Mouse (Mus musculus): ENCODE measurements around the gene Prss2. TPM values are rescaled to one million over a fixed set of nuclear protein-coding genes. Genes with fewer than 3 reads are reported as not detected.
"Not testable (repeated sequence)": the region's sequence is repeated elsewhere in the genome, so short reads cannot be mapped to it uniquely, and the experiment has no call there.

Gene Prss2
- polyA plus RNA-seq (2015; fragmentation: Nextera tagmentation; extraction: Ambion mirVana) = not detected in 2 replicates

GRCm38 (mm10) chr6:41521487-41521886 is at the start of gene Prss2:
Gene Prss2, plus strand, starts transcription at chr6:41521787.
- no peak for ATAC-seq (ENCODE audit: low FRiP score)
- WGBS = 90% methylated on average over 1 of the region's 1 CpGs

GRCm38 (mm10) chr6:41499374-41499773 is 22.2 kb upstream of the Prss2 start:
- no peaks in the 10 kb centered on the region for H3K36me3 ChIP-seq

More at GRCm38 (mm10) chr6:41521487-41521886, at the start of gene Prss2:
- no peaks in the 10 kb centered on the region for H3K4me1 ChIP-seq (replicated peaks)
- H3K36me3 ChIP-seq = no peaks in the 10 kb centered on the region
- no peak within 1 kb of the TSS for H3K4me3 ChIP-seq
- no peaks in the 10 kb centered on the region for H3K27me3 ChIP-seq
- H3K9me3 ChIP-seq = no peaks in the 10 kb centered on the region
- H3K9ac ChIP-seq = no peak within 1 kb of the TSS
- no peak within 1 kb of the TSS for H3K27ac ChIP-seq
- H3K4me2 ChIP-seq = no peak within 1 kb of the TSS

GRCm38 (mm10) chr6:41504915-41505314 is 16.7 kb upstream of the Prss2 start:
- WGBS = 90% methylated on average over 2 of the region's 2 CpGs
- H3K27ac ChIP-seq = no peak overlapping the region
- H3K4me3 ChIP-seq = no peak overlapping the region
- no peaks in the 10 kb centered on the region for H3K4me1 ChIP-seq (replicated peaks)
- no peaks in the 10 kb centered on the region for H3K27me3 ChIP-seq
- no peaks in the 10 kb centered on the region for H3K9me3 ChIP-seq
- H3K9ac ChIP-seq = no peak overlapping the region
- H3K36me3 ChIP-seq = no peaks in the 10 kb centered on the region
- ATAC-seq (ENCODE audit: low FRiP score) = no peak
- no peak overlapping the region for H3K4me2 ChIP-seq

More at GRCm38 (mm10) chr6:41499374-41499773, 22.2 kb upstream of the Prss2 start:
- WGBS = 90% methylated on average over 3 of the region's 3 CpGs
- no peak overlapping the region for H3K4me2 ChIP-seq
- H3K27me3 ChIP-seq = no peaks in the 10 kb centered on the region
- no peak overlapping the region for H3K9ac ChIP-seq
- H3K4me1 ChIP-seq (replicated peaks) = no peaks in the 10 kb centered on the region
- no peak overlapping the region for H3K27ac ChIP-seq
- ATAC-seq (ENCODE audit: low FRiP score) = no peak
- H3K9me3 ChIP-seq = no peaks in the 10 kb centered on the region
- no peak overlapping the region for H3K4me3 ChIP-seq

- no peak overlapping the region for H3K4me3 ChIP-seq
- no peak overlapping the region for H3K4me2 ChIP-seq
- no peak overlapping the region for H3K27ac ChIP-seq
- WGBS = 82% methylated on average over 6 of the region's 6 CpGs
- no peak for ATAC-seq (ENCODE audit: low FRiP score)
- no peaks in the 10 kb centered on the region for H3K36me3 ChIP-seq
- no peaks in the 10 kb centered on the region for H3K9me3 ChIP-seq
- no peaks in the 10 kb centered on the region for H3K4me1 ChIP-seq (replicated peaks)
- H3K9ac ChIP-seq = no peak overlapping the region
- no peaks in the 10 kb centered on the region for H3K27me3 ChIP-seq
These were observed 16.3 kb upstream of the Prss2 start for GRCm38 (mm10) chr6:41505323-41505722.

GRCm38 (mm10) chr6:41518017-41518524 is 3.5 kb upstream of the Prss2 start:
- H3K4me2 ChIP-seq = no peak overlapping the region
- WGBS = 86% methylated on average over 6 of the region's 6 CpGs
- H3K4me3 ChIP-seq = no peak overlapping the region
- no peak for ATAC-seq (ENCODE audit: low FRiP score)
- no peaks in the 10 kb centered on the region for H3K9me3 ChIP-seq
- H3K27me3 ChIP-seq = no peaks in the 10 kb centered on the region
- H3K4me1 ChIP-seq (replicated peaks) = no peaks in the 10 kb centered on the region
- no peaks in the 10 kb centered on the region for H3K36me3 ChIP-seq
- H3K27ac ChIP-seq = no peak overlapping the region
- no peak overlapping the region for H3K9ac ChIP-seq

- no peaks in the 10 kb centered on the region for H3K36me3 ChIP-seq
- ATAC-seq (ENCODE audit: low FRiP score) = no peak
- H3K27ac ChIP-seq = no peak overlapping the region
- no peak overlapping the region for H3K4me3 ChIP-seq
- H3K4me1 ChIP-seq (replicated peaks) = no peaks in the 10 kb centered on the region
- H3K4me2 ChIP-seq = no peak overlapping the region
- no peaks in the 10 kb centered on the region for H3K27me3 ChIP-seq
- no peaks in the 10 kb centered on the region for H3K9me3 ChIP-seq
- H3K9ac ChIP-seq = no peak overlapping the region
These were observed 4.9 kb downstream of the Prss2 start for GRCm38 (mm10) chr6:41526453-41526852.

GRCm38 (mm10) chr6:41527402-41527801 is 5.8 kb downstream of the Prss2 start:
- Histone ChIP-seq H3K27ac (no peak overlapping the region), H3K4me2 (no peak overlapping the region), H3K9me3 (no peaks in the 10 kb centered on the region), H3K4me3 (no peak overlapping the region), H3K27me3 (no peaks in the 10 kb centered on the region), H3K36me3 (no peaks in the 10 kb centered on the region), H3K4me1 (replicated peaks) (no peaks in the 10 kb centered on the region), H3K9ac (no peak overlapping the region)
- WGBS = 84% methylated on average over 1 of the region's 1 CpGs
- no peak for ATAC-seq (ENCODE audit: low FRiP score)

GRCm38 (mm10) chr6:41529987-41530386 is 8.4 kb downstream of the Prss2 start:
- H3K4me3 ChIP-seq; H3K9me3 ChIP-seq; H3K27me3 ChIP-seq; H3K36me3 ChIP-seq; H3K9ac ChIP-seq; ATAC-seq (ENCODE audit: low FRiP score); H3K27ac ChIP-seq; H3K4me1 ChIP-seq (replicated peaks); H3K4me2 ChIP-seq: not testable (repeated sequence)
- 4% methylated on average over 1 of the region's 2 CpGs for WGBS

- no peak for ATAC-seq (ENCODE audit: low FRiP score)
- Histone ChIP-seq H3K4me1 (replicated peaks) (no peaks in the 10 kb centered on the region), H3K9ac (no peak overlapping the region), H3K36me3 (no peaks in the 10 kb centered on the region), H3K4me2 (no peak overlapping the region), H3K27ac (no peak overlapping the region), H3K4me3 (no peak overlapping the region), H3K27me3 (no peaks in the 10 kb centered on the region), H3K9me3 (no peaks in the 10 kb centered on the region)
- 81% methylated on average over 4 of the region's 4 CpGs for WGBS
These were observed 10.6 kb downstream of the Prss2 start for GRCm38 (mm10) chr6:41532181-41532580.

GRCm38 (mm10) chr6:41532687-41533284 is 11.2 kb downstream of the Prss2 start:
- no peaks in the 10 kb centered on the region for H3K27me3 ChIP-seq

GRCm38 (mm10) chr6:41537376-41537775 is 15.8 kb downstream of the Prss2 start:
- H3K36me3 ChIP-seq = no peaks in the 10 kb centered on the region
- no peak overlapping the region for H3K9ac ChIP-seq
- H3K4me1 ChIP-seq (replicated peaks) = no peaks in the 10 kb centered on the region
- no peak for ATAC-seq (ENCODE audit: low FRiP score)
- H3K27me3 ChIP-seq = peaks cover under 1% of the 10 kb centered on the region; the same call in 1 of the 2 replicates
- H3K27ac ChIP-seq = no peak overlapping the region
- 100% methylated on average over 1 of the region's 1 CpGs for WGBS
- H3K4me2 ChIP-seq = no peak overlapping the region
- H3K9me3 ChIP-seq = no peaks in the 10 kb centered on the region
- H3K4me3 ChIP-seq = no peak overlapping the region

More at GRCm38 (mm10) chr6:41532687-41533284, 11.2 kb downstream of the Prss2 start:
- no peak for ATAC-seq (ENCODE audit: low FRiP score)
- no peak overlapping the region for H3K9ac ChIP-seq
- no peaks in the 10 kb centered on the region for H3K9me3 ChIP-seq
- WGBS = 81% methylated on average over 8 of the region's 8 CpGs
- H3K36me3 ChIP-seq = no peaks in the 10 kb centered on the region
- H3K27ac ChIP-seq = no peak overlapping the region
- no peak overlapping the region for H3K4me2 ChIP-seq
- no peaks in the 10 kb centered on the region for H3K4me1 ChIP-seq (replicated peaks)
- no peak overlapping the region for H3K4me3 ChIP-seq

- H3K4me2 ChIP-seq; H3K4me1 ChIP-seq (replicated peaks); H3K4me3 ChIP-seq; H3K9me3 ChIP-seq; H3K9ac ChIP-seq; H3K27me3 ChIP-seq; H3K27ac ChIP-seq; ATAC-seq (ENCODE audit: low FRiP score); H3K36me3 ChIP-seq: not testable (repeated sequence)
- 87% methylated on average over 7 of the region's 8 CpGs for WGBS
These were observed 16.7 kb downstream of the Prss2 start for GRCm38 (mm10) chr6:41538296-41538695.

- H3K4me3 ChIP-seq = no peak overlapping the region
- H3K9ac ChIP-seq = no peak overlapping the region
- ATAC-seq (ENCODE audit: low FRiP score) = no peak
- peaks cover 11% of the 10 kb centered on the region; the same call in 1 of the 2 replicates for H3K27me3 ChIP-seq
- H3K27ac ChIP-seq = no peak overlapping the region
- no peaks in the 10 kb centered on the region for H3K36me3 ChIP-seq
- H3K4me1 ChIP-seq (replicated peaks) = peaks cover 17% of the 10 kb centered on the region
- no peak overlapping the region for H3K4me2 ChIP-seq
- no peaks in the 10 kb centered on the region for H3K9me3 ChIP-seq
These were observed 19.2 kb downstream of the Prss2 start for GRCm38 (mm10) chr6:41540746-41541145.
